Mouse (Mus musculus) liver, adult 2 months (tissue): Measurements from ENCODE around the gene Evi2.

Experiments used
- CTCF ChIP-seq: fragments of 200-500 bp; IDR thresholded peaks from 2 replicates; pipeline ENCODE4 v1.5.1; 2011; ENCODE audit warnings: low read depth, low read length, control low read depth
- POLR2A ChIP-seq: fragments of 200-500 bp; IDR thresholded peaks from 2 replicates; pipeline ENCODE4 v1.6.1; 2011; ENCODE audit warnings: low read length, control low read depth; ENCODE audit not compliant: insufficient read depth; ENCODE audit errors: extremely low read depth

GRCm38 (mm10) chr11:79531485-79531884 lies 1.1 kb upstream of the Evi2 start:
- TF ChIP-seq CTCF (no peak), POLR2A (no peak)
